Mouse (Mus musculus): ENCODE results near the gene Hs3st3b1.

The Hs3st3b1 gene

DNA sequence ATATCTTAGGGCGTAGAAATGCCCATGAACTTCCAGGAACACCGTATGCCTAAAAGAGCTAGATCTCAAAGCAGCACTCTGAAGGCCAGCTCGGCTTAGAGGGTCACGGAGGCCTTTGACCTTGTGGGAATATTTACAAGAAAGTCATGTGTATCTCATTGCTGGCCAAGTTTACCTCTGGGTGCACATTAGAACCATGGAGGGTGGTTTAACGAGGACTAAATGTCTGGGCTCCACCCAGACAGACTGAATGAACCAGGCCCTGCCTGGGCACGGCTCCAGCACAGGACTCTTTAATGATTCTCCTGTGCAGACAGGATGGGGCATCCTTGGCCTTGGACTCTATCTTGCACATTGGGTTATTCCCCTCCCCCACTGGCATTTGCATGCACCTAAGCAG is 27.9 kb downstream of the Hs3st3b1 start:
- in situ Hi-C loops (cut with MseI, MboI) = no loop called here

DNA sequence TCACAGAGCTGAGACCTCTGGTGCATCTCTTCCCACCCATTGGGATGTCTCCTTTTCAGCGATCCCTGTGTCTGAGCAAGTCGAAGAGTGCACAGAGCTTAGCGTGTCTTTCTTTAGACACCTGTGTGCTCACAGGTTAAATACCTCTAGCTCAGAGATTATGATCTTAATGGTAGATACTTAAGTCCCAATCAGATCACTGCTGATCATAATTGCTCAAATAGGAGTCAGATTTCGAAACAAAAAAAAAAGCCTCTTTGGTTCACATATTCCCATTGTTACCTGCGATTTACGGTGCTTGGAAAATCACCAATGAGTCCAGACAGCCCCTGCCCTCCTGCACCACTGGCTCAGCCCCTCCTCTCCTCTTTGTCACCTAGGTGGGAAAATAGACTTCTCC is 28.5 kb downstream of the Hs3st3b1 start:
- in situ Hi-C loops (cut with MseI, MboI) = no loop called here

DNA sequence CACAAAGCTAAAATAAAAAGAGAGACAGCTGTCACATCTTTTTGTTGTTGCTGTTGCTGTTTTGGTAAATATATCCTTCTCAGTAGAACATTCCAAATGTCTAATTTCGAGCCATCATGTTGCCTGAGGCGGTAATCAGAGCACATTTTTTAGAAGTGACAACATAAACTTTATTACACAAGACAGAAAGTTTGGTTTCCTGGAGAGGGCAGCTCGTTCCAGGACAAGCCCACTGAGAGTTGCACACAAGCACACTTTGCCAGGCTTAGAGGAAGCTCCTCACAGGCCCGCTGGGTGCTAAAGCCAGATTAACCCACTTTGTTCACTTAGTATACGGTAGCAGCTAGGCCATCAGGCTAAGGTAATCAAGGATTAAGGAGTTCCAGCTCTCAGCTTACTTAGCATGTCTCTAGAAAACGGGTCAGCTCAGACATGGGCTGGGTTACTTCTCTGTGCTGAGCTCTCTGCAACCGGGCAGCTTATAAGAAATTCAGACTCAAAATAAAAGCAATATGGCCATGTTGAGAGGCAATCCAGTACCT is 30.5 kb downstream of the Hs3st3b1 start:
- in situ Hi-C loops (cut with MseI, MboI) = no loop called here

DNA sequence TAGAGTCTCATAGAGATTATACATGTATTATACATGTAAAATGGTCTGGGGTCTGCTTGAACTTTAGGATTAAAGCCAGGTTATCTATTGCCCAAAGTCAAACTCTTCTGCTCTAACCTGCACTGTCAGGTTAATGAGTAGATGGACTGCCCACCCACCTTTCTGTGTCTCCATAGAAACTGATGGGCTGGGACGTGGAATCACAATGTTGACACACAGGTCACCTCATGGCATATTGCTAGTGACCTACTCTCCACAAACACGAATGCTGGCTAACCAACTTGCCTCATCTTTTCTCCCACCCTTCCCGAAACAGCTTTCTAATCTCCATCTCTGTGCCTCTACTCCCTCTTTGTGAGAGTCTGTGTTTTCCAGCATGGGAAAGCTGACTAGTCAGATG is 38.7 kb downstream of the Hs3st3b1 start:
- in situ Hi-C loops (cut with MseI, MboI) = no loop called here

DNA sequence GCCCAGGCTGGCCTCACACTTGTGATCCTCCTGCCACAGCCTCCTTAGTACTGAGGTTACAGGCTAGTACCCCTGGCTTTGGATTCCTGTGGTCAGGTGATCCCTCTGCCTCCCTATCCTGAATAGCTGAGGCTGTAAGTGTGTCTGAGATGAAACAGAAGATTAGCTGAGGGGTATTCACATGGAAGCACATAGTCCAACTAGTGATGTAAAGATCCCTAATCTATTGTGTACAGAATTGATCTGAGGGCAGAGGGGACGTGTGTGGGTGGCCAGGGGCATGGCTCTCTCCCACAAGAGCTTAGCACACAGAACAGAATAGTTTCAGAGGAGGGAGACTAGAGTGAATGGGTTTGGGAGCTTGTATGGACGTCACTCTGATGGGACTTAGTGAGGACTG is 41.8 kb downstream of the Hs3st3b1 start:
- in situ Hi-C loops (cut with MseI, MboI) = no loop called here

DNA sequence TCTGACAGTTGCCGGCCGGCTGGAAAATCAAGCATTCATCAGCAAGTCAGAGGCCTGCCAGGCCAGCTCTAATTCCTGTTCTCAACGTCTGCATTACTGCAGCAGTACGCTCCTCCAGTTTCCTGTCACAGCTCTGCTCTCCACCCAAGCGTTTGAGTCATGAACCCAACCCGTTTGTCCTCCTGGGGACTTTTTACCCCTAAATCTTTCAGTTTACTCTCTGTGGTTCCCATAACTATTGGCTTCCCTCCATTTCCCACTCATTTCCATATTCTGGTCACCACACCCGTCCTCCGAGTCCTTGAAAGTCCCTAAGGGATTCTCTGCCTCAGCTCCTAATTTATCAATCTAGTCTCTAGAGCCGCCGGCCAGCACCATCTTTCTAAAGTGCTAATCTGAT is 42.8 kb downstream of the Hs3st3b1 start:
- in situ Hi-C loops (cut with MseI, MboI) = no loop called here

DNA sequence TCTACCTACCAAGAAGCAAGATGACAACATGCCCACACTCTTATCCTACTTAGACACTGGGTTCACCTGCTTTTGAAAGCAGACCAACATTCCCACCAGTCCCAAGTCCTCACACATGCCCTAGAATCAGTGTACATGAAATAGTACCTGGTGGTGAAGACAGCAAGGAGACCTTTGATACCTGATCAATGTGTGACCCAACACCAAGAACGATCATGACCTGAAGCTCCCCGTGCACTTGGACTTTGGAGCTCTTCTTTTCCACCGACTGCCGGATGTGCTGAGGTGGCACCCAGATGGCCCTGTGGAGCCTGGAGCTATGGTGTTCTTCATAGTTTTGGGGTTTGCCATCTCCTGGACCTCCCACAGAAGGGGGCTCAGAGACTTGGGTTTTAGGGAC is 43.5 kb downstream of the Hs3st3b1 start:
- in situ Hi-C loops (cut with MseI, MboI) = no loop called here

DNA sequence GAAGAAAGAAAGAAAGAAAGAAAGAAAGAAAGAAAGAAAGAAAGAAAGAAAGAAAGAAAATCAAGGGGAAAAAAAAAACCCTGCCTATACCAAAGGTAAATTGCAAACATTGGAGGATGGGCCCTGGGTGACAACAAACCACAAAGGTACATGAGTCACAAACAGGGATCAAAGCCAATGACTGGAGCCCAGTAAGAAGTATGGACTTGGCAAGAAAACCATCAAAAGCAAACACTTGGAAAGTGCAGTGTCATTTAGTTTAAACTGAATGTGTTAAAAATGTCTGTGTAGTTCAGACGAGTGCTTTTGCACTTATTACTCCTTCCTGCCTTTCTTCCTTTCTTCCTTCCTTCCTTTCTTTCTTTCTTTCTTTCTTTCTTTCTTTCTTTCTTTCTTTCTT is 59.3 kb downstream of the Hs3st3b1 start:
- in situ Hi-C loops (cut with MseI, MboI) = no loop called here

DNA sequence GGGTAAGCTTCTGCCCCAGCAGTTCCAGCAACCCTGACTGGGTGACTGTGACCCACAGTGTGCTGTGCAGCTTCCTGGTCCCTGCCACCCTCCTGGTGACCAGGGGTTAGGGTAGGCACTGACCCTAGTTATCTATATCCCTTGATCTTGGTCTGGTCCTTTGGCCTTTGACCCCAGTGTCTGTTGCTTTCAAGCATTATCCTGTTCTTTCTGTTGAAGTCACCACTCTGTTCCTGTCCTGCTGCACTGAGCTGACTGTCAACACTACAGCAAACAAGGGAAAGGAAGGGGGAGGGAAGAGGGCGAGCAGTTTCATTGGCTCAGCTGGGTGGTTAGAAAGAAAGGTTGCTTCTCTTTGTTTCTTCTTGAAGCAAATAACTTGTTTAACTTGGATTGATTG is 60.1 kb downstream of the Hs3st3b1 start:
- in situ Hi-C loops (cut with MseI, MboI) = no loop called here

DNA sequence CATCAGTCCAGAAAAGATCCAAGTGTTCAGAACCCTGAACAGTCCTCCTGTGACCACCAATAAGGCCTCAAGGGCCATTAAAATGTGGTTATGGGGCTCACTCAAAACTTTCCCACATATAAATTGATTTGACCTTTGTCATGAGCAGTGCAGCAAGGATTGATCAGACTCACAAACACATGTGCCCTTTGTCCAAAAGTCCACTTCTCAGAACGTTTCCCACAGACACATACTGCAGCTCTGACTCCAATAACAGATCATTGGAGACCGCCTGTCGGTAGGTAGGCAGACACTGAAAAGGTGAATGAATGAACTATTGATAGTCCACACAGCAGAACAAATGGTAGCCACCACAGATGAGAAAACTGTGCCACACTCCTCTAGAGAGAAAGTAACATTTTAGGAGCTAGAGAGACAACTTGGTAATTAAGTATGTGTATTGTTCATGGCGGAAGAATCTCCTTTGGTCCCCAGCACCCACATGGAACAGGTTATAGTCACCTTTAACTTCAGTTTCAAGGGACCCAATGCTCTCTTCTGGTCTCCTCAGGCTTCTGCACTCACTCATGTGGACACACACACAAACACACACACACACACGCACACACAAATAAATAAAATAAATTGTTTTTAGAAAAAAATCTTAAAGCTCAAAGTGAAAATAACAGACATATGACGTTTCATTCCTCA is 70.9 kb downstream of the Hs3st3b1 start:
- in situ Hi-C loops (cut with MseI, MboI) = no loop called here

DNA sequence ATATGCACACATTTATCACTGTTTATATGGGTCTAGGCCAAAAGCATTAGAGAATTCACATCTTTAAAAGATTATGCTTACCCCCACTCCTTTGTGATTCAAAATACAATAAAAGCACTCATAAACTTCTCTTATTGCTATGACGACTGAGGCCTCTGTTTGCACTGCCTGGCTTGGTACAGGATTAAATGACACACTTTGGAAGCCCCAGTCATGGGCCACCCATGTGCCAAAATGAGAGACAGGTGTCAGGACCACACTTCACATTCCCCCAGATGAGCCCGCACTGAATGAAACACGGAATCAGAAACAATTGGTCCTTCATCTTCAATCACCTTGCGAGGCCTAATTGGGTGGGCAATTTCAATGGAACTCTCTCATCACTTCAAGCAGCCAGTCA is 71.8 kb downstream of the Hs3st3b1 start:
- in situ Hi-C loops (cut with MseI, MboI) = no loop called here

DNA sequence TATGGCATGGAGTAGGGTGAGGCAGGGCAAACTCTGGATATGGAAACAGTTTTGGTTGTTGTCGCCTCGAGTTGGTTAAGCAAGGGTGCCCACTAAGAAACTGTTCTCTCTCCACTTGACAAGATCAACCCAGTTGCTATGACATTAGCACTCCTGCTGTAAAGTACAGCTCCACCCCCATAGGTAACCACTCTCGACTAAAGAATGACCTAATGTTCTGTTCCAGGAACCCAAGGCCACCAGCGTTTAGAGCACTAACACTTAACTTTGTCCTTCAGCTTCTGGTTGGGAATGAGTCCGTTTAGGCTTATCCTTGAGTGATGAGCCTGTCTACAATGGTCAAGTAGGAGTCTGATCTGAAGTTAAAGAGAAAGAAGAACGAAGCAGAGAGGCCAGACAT is 76.7 kb downstream of the Hs3st3b1 start:
- in situ Hi-C loops (cut with MseI, MboI) = no loop called here

DNA sequence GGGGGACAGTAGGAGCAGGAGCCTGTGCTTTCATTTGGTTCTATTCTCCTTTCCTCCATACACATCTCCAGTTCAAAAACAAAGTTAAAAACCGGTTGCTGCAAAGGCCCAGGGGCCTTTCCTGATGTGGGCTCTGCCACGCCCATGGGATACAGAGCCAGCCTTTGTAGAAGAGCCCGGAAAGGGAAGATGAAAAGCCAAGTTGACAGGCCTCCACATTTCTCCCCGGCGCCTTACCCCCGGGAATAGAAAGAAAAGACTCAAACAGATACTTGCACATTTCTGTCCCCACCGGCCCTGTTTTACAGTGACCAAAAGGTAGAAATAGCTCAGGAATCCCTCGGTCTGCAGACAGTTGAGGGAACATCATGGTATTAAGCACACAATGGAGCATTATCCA is 77.4 kb downstream of the Hs3st3b1 start:
- in situ Hi-C loops (cut with MseI, MboI) = no loop called here

DNA sequence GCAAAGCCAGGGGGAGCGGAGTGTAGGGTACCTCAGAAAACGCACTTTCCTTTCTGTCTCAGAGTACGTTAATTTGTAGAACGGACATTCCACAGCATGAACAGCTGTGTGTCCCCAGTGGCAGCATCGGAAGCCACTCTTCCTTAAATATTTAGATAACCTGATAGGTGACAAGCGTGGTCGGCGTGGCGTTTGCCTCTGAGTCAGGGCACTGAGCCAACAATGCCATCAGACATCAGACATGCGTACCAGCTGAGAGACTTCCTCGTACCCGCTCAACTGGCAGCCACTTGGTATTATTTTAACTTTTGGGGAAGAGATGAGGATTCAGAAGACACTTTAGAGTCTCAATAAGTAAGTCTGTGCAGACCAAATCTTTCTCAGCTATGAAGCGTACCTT is 84.6 kb downstream of the Hs3st3b1 start:
- in situ Hi-C loops (cut with MseI, MboI) = no loop called here

Measured in mouse trophoblast stem cell (cell line).